Mouse (Mus musculus) myocyte (in vitro differentiated cells): ENCODE results near the gene Ppp1r26. TPM values are rescaled to one million over a fixed set of nuclear protein-coding genes. Genes with fewer than 3 reads are reported as not detected.
"Not testable (repeated sequence)": the region's sequence is repeated elsewhere in the genome, so short reads cannot be mapped to it uniquely, and the experiment has no call there.

Experiments used
- H3K27me3 ChIP-seq: one replicate; pipeline ENCODE4 v1.6.1; 2011; ENCODE audit not compliant: control insufficient read depth, insufficient read depth, insufficient read length
- H3K36me3 ChIP-seq: one replicate; pipeline ENCODE4 v1.6.1; 2011; ENCODE audit not compliant: control insufficient read depth, insufficient read depth
- H3K4me2 ChIP-seq: one replicate; pipeline ENCODE4 v1.6.1; 2011; ENCODE audit warnings: low read depth, control low read depth
- H3K4me3 ChIP-seq: one replicate; pipeline ENCODE4 v1.5.1; 2011; ENCODE audit warnings: mild to moderate bottlenecking, control low read depth, moderate library complexity
- H3K79me2 ChIP-seq: one replicate; pipeline ENCODE4 v1.6.1; 2011; ENCODE audit not compliant: control insufficient read depth, insufficient read depth
- H3ac ChIP-seq: one replicate; pipeline ENCODE4 v1.6.1; 2011; ENCODE audit not compliant: control insufficient read depth, insufficient read length
- CEBPB ChIP-seq: IDR thresholded peaks from 2 replicates; pipeline ENCODE4 v1.6.1; 2011; ENCODE audit warnings: mild to moderate bottlenecking, moderate library complexity; ENCODE audit not compliant: poor library complexity, insufficient read depth, severe bottlenecking
- E2F4 ChIP-seq: IDR thresholded peaks from one replicate; pipeline ENCODE4 v1.6.1; 2011; ENCODE audit warnings: mild to moderate bottlenecking, control low read depth, moderate library complexity; ENCODE audit not compliant: insufficient read depth
- MAX ChIP-seq: IDR thresholded peaks from one replicate; pipeline ENCODE4 v1.6.1; 2011; ENCODE audit warnings: low read depth, mild to moderate bottlenecking, control low read depth
- MYOD1 ChIP-seq, 3 experiments: IDR thresholded peaks; one replicate each; pipeline ENCODE4 v1.6.1; 2011; ENCODE audit warnings: control low read depth in 2 of 3, low read depth in 2 of 3, mild to moderate bottlenecking in 2 of 3, moderate library complexity in 1 of 3; ENCODE audit not compliant: insufficient read length in 2 of 3, control insufficient read depth in 1 of 3
- MYOG ChIP-seq, 3 experiments: IDR thresholded peaks; one replicate each; pipeline ENCODE4 v1.6.1; 2011; ENCODE audit warnings: control low read depth in 2 of 3, low read depth in 2 of 3, mild to moderate bottlenecking in 2 of 3; ENCODE audit not compliant: insufficient read length in 2 of 3, control insufficient read depth in 1 of 3, insufficient read depth in 1 of 3
- POLR2A ChIP-seq: IDR thresholded peaks from one replicate; pipeline ENCODE4 v1.6.1; 2011; ENCODE audit warnings: low read depth, mild to moderate bottlenecking, control low read depth, moderate library complexity; ENCODE audit not compliant: insufficient read length
- POLR2AphosphoS2 ChIP-seq: IDR thresholded peaks from one replicate; pipeline ENCODE4 v1.6.1; 2011; ENCODE audit warnings: low read depth, control low read depth; ENCODE audit not compliant: insufficient read length
- REST ChIP-seq: IDR thresholded peaks from one replicate; pipeline ENCODE4 v1.6.1; 2011; ENCODE audit warnings: mild to moderate bottlenecking, control low read depth, moderate library complexity; ENCODE audit not compliant: insufficient read depth, insufficient read length
- SRF ChIP-seq: IDR thresholded peaks from one replicate; pipeline ENCODE4 v1.6.1; 2011; ENCODE audit warnings: low read depth; ENCODE audit not compliant: control insufficient read depth, insufficient read length
- TCF12 ChIP-seq: IDR thresholded peaks from one replicate; pipeline ENCODE4 v1.6.1; 2011; ENCODE audit warnings: mild to moderate bottlenecking, control low read depth; ENCODE audit not compliant: poor library complexity, insufficient read depth, severe bottlenecking
- TCF3 ChIP-seq: IDR thresholded peaks from one replicate; pipeline ENCODE4 v1.6.1; 2011; ENCODE audit warnings: low read depth, control low read depth; ENCODE audit not compliant: insufficient read length
- USF1 ChIP-seq: IDR thresholded peaks from one replicate; pipeline ENCODE4 v1.6.1; 2011; ENCODE audit warnings: low read depth, mild to moderate bottlenecking, control low read depth, moderate library complexity
- polyA plus RNA-seq: library from polyadenylated mRNA; unstranded; fragments of >200 nt; fragmentation: generic; extraction: Trizol; gene quantifications from one replicate; pipeline ENCODE4 v1.2.1, GENCODE M21; 2012; ENCODE audit warnings: missing spikeins

Ppp1r26 gene
- polyA plus RNA-seq, 1 experiment: not detected

DNA sequence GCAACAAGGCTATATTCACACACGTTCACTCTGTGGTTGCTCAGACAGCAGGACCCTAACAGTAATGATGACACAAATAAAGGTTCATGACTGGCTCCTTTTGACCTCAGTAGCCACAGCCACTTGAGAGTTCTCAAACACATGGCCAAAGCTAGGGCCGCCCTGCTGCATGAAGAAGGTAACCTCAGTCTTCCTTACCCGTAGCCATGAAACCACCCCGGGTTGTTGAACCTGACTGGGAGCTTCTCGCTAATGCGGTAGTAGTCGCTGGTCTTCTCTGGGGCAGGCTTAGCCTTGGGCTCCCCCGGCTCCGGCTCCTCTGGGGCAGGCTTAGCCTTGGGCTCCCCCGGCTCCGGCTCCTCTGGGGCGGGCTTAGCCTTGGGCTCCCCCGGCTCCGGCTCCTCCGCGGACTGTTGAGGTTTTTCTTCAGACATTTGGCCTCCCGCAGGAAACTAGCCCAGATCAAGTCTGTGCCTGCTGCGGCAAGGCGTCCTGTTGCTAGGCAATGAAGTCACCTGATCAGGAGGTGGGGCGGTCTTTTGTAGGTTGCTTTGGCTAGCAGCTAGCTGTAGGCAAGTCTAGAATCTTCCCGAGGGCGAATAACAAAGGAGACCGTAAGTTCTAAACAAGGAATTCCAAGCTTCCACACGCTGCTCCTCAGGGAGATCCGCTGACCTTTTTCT, 19.4 kb downstream of the Ppp1r26 start, which contains the start of gene 1700007K13Rik:
Gene 1700007K13Rik (minus strand): TSS at position 497 of the 683 bp plus-strand sequence.
- Histone ChIP-seq H3K27me3 (peaks cover 22% of the 10 kb centered on the region), H3K36me3 (peaks cover 9% of the 10 kb centered on the region), H3K4me3 (no peak within 1 kb of the TSS), H3K4me2 (peak within 1 kb of the TSS; percentile 69), H3K79me2 (peaks cover 10% of the 10 kb centered on the region), H3ac (no peak within 1 kb of the TSS)
- TF ChIP-seq USF1: peak; percentile 63
- no peak for TF ChIP-seq MYOG (IDR thresholded peaks at IDR 0.05; ENCODE audit: control insufficient read depth in 1 of 3, insufficient read depth in 1 of 3, insufficient read length in 2 of 3, low read depth in 2 of 3)

DNA sequence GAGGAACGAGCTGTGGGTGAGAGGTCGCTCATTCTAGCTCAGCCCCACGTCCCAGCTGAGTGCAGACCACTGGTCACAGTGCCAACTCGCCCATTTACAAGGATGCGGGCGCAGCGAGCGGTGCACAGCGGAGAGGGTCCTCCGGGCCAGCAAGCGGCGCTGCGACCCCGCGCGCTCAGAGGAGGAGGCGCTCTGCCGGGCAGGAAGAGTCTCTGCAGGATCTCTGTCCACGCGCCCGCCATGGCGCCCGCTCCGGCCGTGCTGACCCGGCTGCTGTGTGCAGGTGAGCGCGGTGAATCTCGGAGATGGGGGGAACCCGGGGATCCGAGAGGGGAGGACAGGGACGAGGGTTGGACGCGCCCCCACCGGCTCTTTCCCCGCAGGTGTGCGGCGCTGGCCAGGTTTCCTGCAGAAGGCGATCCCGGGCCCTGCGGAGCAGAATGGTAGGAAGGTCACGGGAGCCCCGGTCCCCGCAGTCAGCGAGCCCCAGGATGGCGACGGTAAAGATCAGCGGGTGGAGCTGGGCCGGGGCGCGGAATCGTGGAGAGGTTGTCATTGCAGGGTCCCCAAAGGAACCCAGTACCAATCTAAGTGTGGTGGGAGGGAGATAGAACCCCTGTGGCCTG, 21.4 kb downstream of the Ppp1r26 start, which contains the start of gene Mrps2:
Gene Mrps2 (plus strand): TSS at position 207 of the 626 bp plus-strand sequence.
- H3ac ChIP-seq: peak within 1 kb of the TSS; percentile 5
- TF ChIP-seq POLR2AphosphoS2 (peak; percentile 86), POLR2A (peak; percentile 94), MYOG (IDR thresholded peaks at IDR 0.05; ENCODE audit: control insufficient read depth in 1 of 3, insufficient read depth in 1 of 3, insufficient read length in 2 of 3, low read depth in 2 of 3) (peak in 1 of 3 experiments; percentile 14), SRF (no peak)
- peak within 1 kb of the TSS; percentile 98 for H3K4me2 ChIP-seq
- peaks cover 10% of the 10 kb centered on the region for H3K79me2 ChIP-seq
- H3K36me3 ChIP-seq: peaks cover 14% of the 10 kb centered on the region
- H3K4me3 ChIP-seq: peak within 1 kb of the TSS; percentile 68
- peaks cover 10% of the 10 kb centered on the region for H3K27me3 ChIP-seq

GRCm38 (mm10) chr2:28468486-28469225, 22.1 kb downstream of the Ppp1r26 start:
- peaks cover 10% of the 10 kb centered on the region for H3K27me3 ChIP-seq
- TF ChIP-seq SRF: no peak
- peaks cover 10% of the 10 kb centered on the region for H3K79me2 ChIP-seq
- peak overlapping the region; percentile 98 for H3K4me2 ChIP-seq
- H3ac ChIP-seq: peak overlapping the region; percentile 5
- peaks cover 14% of the 10 kb centered on the region for H3K36me3 ChIP-seq
- H3K4me3 ChIP-seq: peak overlapping the region; percentile 68

DNA sequence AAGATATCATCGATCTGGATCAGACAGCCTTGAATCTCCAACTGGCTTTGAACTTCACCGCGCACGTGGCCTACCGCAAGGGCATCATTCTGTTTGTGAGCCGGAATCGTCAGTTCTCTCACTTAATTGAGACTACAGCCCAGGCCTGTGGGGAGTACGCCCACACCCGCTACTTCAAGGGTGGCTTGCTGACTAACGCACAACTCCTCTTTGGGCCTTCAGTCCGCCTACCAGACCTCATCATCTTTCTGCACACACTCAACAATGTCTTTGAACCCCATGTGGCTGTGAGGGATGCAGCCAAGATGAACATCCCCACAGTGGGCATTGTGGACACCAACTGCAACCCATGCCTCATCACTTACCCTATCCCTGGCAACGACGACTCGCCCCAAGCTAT, 22.9 kb downstream of the Ppp1r26 start:
- no peak overlapping the region for H3K4me2 ChIP-seq
- H3K36me3 ChIP-seq: peaks cover 14% of the 10 kb centered on the region
- TF ChIP-seq REST: no peak
- no peak for TF ChIP-seq POLR2A
- no peak for TF ChIP-seq POLR2AphosphoS2
- no peak for TF ChIP-seq SRF
- TF ChIP-seq E2F4: no peak
- no peak for TF ChIP-seq MYOG (IDR thresholded peaks at IDR 0.05; ENCODE audit: control insufficient read depth in 1 of 3, insufficient read depth in 1 of 3, insufficient read length in 2 of 3, low read depth in 2 of 3)
- TF ChIP-seq TCF12: no peak
- no peak for TF ChIP-seq MYOD1 (IDR thresholded peaks at IDR 0.05; ENCODE audit: control insufficient read depth in 1 of 3, insufficient read length in 2 of 3, low read depth in 2 of 3)
- TF ChIP-seq MAX: no peak
- no peak for TF ChIP-seq CEBPB
- TF ChIP-seq TCF3: no peak
- no peak overlapping the region for H3K4me3 ChIP-seq
- H3ac ChIP-seq: no peak overlapping the region
- H3K79me2 ChIP-seq: peaks cover 10% of the 10 kb centered on the region
- peaks cover 8% of the 10 kb centered on the region for H3K27me3 ChIP-seq

- H3K4me2 ChIP-seq: no peak overlapping the region
- TF ChIP-seq E2F4 (no peak), POLR2A (no peak), POLR2AphosphoS2 (no peak), REST (no peak), USF1 (no peak)
- H3K4me3 ChIP-seq: no peak overlapping the region
- no peaks in the 10 kb centered on the region for H3K27me3 ChIP-seq
- peaks cover 14% of the 10 kb centered on the region for H3K36me3 ChIP-seq
- H3K79me2 ChIP-seq: peaks cover 10% of the 10 kb centered on the region
- H3ac ChIP-seq: no peak overlapping the region
These were observed 24.0 kb downstream of the Ppp1r26 start for GRCm38 (mm10) chr2:28470591-28470990.

GRCm38 (mm10) chr2:28472011-28472410, 25.4 kb downstream of the Ppp1r26 start:
- peaks cover 14% of the 10 kb centered on the region for H3K36me3 ChIP-seq
- H3ac ChIP-seq, H3K4me3 ChIP-seq, H3K27me3 ChIP-seq, H3K4me2 ChIP-seq, H3K79me2 ChIP-seq: not testable (repeated sequence)

DNA sequence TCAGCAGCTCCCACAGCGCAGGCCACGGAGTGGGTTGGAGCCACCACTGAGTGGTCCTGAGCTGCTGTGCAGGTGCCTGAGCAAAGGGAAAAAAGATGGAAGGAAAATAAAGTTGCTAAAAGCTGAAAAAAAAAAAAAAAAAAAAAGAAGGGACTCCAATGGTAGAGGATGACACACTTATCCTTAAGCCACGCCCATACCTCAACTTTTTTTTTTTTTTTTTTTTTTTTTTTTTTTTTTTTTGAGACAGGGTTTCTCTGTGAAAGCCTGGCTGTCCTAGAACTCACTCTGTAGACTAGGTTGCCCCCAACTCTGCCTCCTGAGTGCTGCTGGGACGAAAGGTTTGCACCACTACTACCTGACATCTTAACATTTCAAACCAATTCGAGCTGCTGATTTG, 31.4 kb downstream of the Ppp1r26 start:
- H3K27me3 ChIP-seq, H3ac ChIP-seq, H3K4me3 ChIP-seq, H3K36me3 ChIP-seq, H3K79me2 ChIP-seq, H3K4me2 ChIP-seq: not testable (repeated sequence)
